22 mouse cellular contexts compared by ENCODE assay signal in the genomic region with DNA sequence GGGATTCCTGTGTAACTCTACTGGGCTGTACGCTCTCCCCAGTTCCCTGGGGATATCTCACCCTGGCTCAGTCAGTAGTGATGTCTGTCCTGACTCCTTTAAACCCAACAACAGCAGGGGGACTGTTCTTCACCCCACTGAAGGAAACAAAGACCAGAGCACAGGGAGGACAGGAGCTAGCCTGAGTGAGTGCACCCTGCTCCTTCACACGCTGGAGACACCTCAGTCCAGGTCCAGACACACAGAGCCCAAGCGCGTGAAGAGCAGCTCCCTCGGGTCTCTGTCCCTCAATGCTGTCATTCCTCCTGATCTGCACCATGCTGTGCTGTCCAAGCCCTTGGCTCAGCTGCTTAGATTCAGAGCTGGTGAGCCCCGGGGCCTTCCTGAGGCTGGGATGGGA. TPM values are rescaled to one million over a fixed set of nuclear protein-coding genes. Genes with fewer than 3 reads are reported as not detected.
DNase-seq lines count a peak whose midpoint lies in the region; ATAC-seq and TF ChIP-seq lines count a peak whose summit lies in the region.
"Had no signal": no experiment of that assay in that cellular context is flagged by ENCODE, and none has a peak within 500 bp of the region (broad histone marks: within the 10 kb centered on the region; RNA-seq: fewer than 3 reads in every experiment).

No protein-coding gene starts in this region.

- H3K4me3 ChIP-seq in embryonic facial prominence, embryonic 13.5 days, result no peak overlapping the region
- no peak overlapping the region for H3K4me3 ChIP-seq in embryonic facial prominence, embryonic 10.5 days
- H3K4me3 ChIP-seq in kidney, adult 2 months (ENCODE audit: insufficient read depth, low read depth, low read length), result no peak overlapping the region
- no peak overlapping the region for H3K4me3 ChIP-seq in kidney, embryonic 15.5 days (replicated peaks)
- H3K4me3 ChIP-seq in lung, postnatal 0 days (ENCODE audit: low read depth, low read length), result no peak overlapping the region
- H3K4me3 ChIP-seq in lung, adult 2 months (replicated peaks; ENCODE audit: extremely low read depth, low read depth, low read length), result no peak overlapping the region
- H3K4me3 ChIP-seq in limb, embryonic 15.5 days, result no peak overlapping the region
- H3K4me3 ChIP-seq: forebrain, embryonic 15.5 days; heart, embryonic 12.5 days; hindbrain, embryonic 12.5 days; limb, embryonic 13.5 days; liver, embryonic 15.5 days; midbrain, embryonic 12.5 days had no signal

- H3K9me3 ChIP-seq in embryonic facial prominence, embryonic 13.5 days, result no peaks in the 10 kb centered on the region
- no peaks in the 10 kb centered on the region for H3K9me3 ChIP-seq in embryonic facial prominence, embryonic 10.5 days
- no peaks in the 10 kb centered on the region for H3K9me3 ChIP-seq in kidney, embryonic 15.5 days (replicated peaks)
- no peaks in the 10 kb centered on the region for H3K9me3 ChIP-seq in lung, postnatal 0 days (ENCODE audit: low read length)
- H3K9me3 ChIP-seq in limb, embryonic 15.5 days, result no peaks in the 10 kb centered on the region
- H3K9me3 ChIP-seq: forebrain, embryonic 15.5 days; heart, embryonic 12.5 days; hindbrain, embryonic 12.5 days; limb, embryonic 13.5 days; liver, embryonic 15.5 days; midbrain, embryonic 12.5 days had no signal

- H3K27ac ChIP-seq in embryonic facial prominence, embryonic 13.5 days, result peak overlapping the region; percentile 51; the same call in 1 of the 2 replicates
- H3K27ac ChIP-seq in embryonic facial prominence, embryonic 10.5 days (replicated peaks), result no peak overlapping the region
- H3K27ac ChIP-seq in kidney, adult 2 months (ENCODE audit: insufficient read depth, low read depth, low read length), result 0 out of 2 replicates have a peak overlapping the region, but pooled peaks have one; percentile 0
- no peak overlapping the region for H3K27ac ChIP-seq in kidney, embryonic 15.5 days
- peak overlapping the region; percentile 48; the same call in 1 of the 2 replicates for H3K27ac ChIP-seq in lung, postnatal 0 days (ENCODE audit: low read length)
- H3K27ac ChIP-seq in limb, embryonic 15.5 days, result 0 out of 2 replicates have a peak overlapping the region, but pooled peaks have one; percentile 47
- H3K27ac ChIP-seq: forebrain, embryonic 15.5 days; hindbrain, embryonic 12.5 days; limb, embryonic 13.5 days; liver, embryonic 15.5 days; midbrain, embryonic 12.5 days had no signal

- 67% methylated on average over 6 of the region's 6 CpGs for WGBS in embryonic facial prominence, embryonic 13.5 days
- 64% methylated on average over 6 of the region's 6 CpGs for WGBS in embryonic facial prominence, embryonic 10.5 days
- WGBS in kidney, adult 2 months, result 73% methylated on average over 6 of the region's 6 CpGs
- 72% methylated on average over 6 of the region's 6 CpGs for WGBS in kidney, embryonic 15.5 days
- WGBS in lung, postnatal 0 days, result 72% methylated on average over 6 of the region's 6 CpGs
- WGBS in lung, adult 2 months, result 74% methylated on average over 6 of the region's 6 CpGs
- WGBS in limb, embryonic 15.5 days, result 68% methylated on average over 6 of the region's 6 CpGs

- peaks cover 41% of the 10 kb centered on the region for H3K4me1 ChIP-seq in embryonic facial prominence, embryonic 13.5 days
- H3K4me1 ChIP-seq in embryonic facial prominence, embryonic 10.5 days, result peaks cover 42% of the 10 kb centered on the region
- peaks cover 9% of the 10 kb centered on the region; the same call in 1 of the 2 replicates for H3K4me1 ChIP-seq in kidney, adult 2 months (ENCODE audit: control insufficient read depth, insufficient read depth, low read length)
- H3K4me1 ChIP-seq in kidney, embryonic 15.5 days, result peaks cover 47% of the 10 kb centered on the region
- H3K4me1 ChIP-seq in lung, postnatal 0 days (ENCODE audit: insufficient read depth, low read depth, low read length), result peaks cover 36% of the 10 kb centered on the region
- H3K4me1 ChIP-seq in lung, adult 2 months (ENCODE audit: control insufficient read depth, insufficient read depth, low read length), result peaks cover 38% of the 10 kb centered on the region
- H3K4me1 ChIP-seq in limb, embryonic 15.5 days, result peaks cover 41% of the 10 kb centered on the region

- no peaks in the 10 kb centered on the region for H3K27me3 ChIP-seq in embryonic facial prominence, embryonic 13.5 days
- H3K27me3 ChIP-seq in embryonic facial prominence, embryonic 10.5 days (replicated peaks; ENCODE audit: low read depth, poor library complexity, severe bottlenecking), result 0 out of 2 replicates have a peak, but pooled peaks cover 4% of the 10 kb centered on the region
- H3K27me3 ChIP-seq in kidney, adult 2 months (replicated peaks; ENCODE audit: control insufficient read depth, insufficient read depth, low read length), result no peaks in the 10 kb centered on the region
- no peaks in the 10 kb centered on the region for H3K27me3 ChIP-seq in kidney, embryonic 15.5 days
- no peaks in the 10 kb centered on the region for H3K27me3 ChIP-seq in lung, postnatal 0 days (replicated peaks; ENCODE audit: insufficient read depth, low read length)
- H3K27me3 ChIP-seq in limb, embryonic 15.5 days, result no peaks in the 10 kb centered on the region
- H3K27me3 ChIP-seq: forebrain, embryonic 15.5 days; heart, embryonic 12.5 days; hindbrain, embryonic 12.5 days; limb, embryonic 13.5 days; liver, embryonic 15.5 days; midbrain, embryonic 12.5 days had no signal

- no peak for TF ChIP-seq POLR2A in kidney, adult 2 months (IDR thresholded peaks at IDR 0.05; ENCODE audit: low read depth, low read length)
- no peak for TF ChIP-seq POLR2A in lung, adult 2 months (IDR thresholded peaks at IDR 0.05; ENCODE audit: borderline replicate concordance, extremely low read depth, low read depth, low read length)

- no peak for ATAC-seq in embryonic facial prominence, embryonic 13.5 days (ENCODE audit: insufficient number of reproducible peaks, insufficient read depth, low FRiP score, low TSS enrichment, low read depth)
- no peak for ATAC-seq in kidney, embryonic 15.5 days (replicated peaks; ENCODE audit: low FRiP score)
- ATAC-seq in lung, postnatal 0 days, result no peak
- no peak for ATAC-seq in limb, embryonic 15.5 days (ENCODE audit: insufficient number of reproducible peaks, low FRiP score, low TSS enrichment, low read depth)
- ATAC-seq: CD4-positive, CD25-positive, alpha-beta regulatory T cell, adult 4 months; forebrain, embryonic 15.5 days had no signal

- intact Hi-C loops in left cerebral cortex, postnatal 10 days (cut with DNase I), result no loop called here

- no peak overlapping the region for H3K4me2 ChIP-seq in embryonic facial prominence, embryonic 13.5 days
- no peak overlapping the region for H3K4me2 ChIP-seq in kidney, embryonic 15.5 days
- no peak overlapping the region for H3K4me2 ChIP-seq in lung, postnatal 0 days (replicated peaks; ENCODE audit: low read depth, low read length)
- no peak overlapping the region for H3K4me2 ChIP-seq in limb, embryonic 15.5 days
- H3K4me2 ChIP-seq: forebrain, embryonic 15.5 days; heart, embryonic 12.5 days; hindbrain, embryonic 12.5 days; limb, embryonic 13.5 days; liver, embryonic 15.5 days; midbrain, embryonic 12.5 days had no signal

- DNase-seq in embryonic facial prominence, embryonic 10.5 days (ENCODE audit: low spot score), result no peak
- no peak for DNase-seq in kidney, adult 2 months
- DNase-seq in lung, postnatal 0 days (ENCODE audit: low spot score), result no peak
- DNase-seq in lung, adult 2 months, result no peak
- no peak for DNase-seq in left cerebral cortex, postnatal 10 days (ENCODE audit: extremely low spot score in 1 of 2, low spot score in 2 of 2)
- DNase-seq: kidney, adult 18-20 months; layer of hippocampus, postnatal 36 days had no signal

- no peaks in the 10 kb centered on the region for H3K36me3 ChIP-seq in embryonic facial prominence, embryonic 13.5 days
- H3K36me3 ChIP-seq in embryonic facial prominence, embryonic 10.5 days (replicated peaks), result no peaks in the 10 kb centered on the region
- no peaks in the 10 kb centered on the region for H3K36me3 ChIP-seq in kidney, adult 2 months (ENCODE audit: control insufficient read depth, insufficient read depth, low read length)
- no peaks in the 10 kb centered on the region for H3K36me3 ChIP-seq in kidney, embryonic 15.5 days
- H3K36me3 ChIP-seq in lung, postnatal 0 days (ENCODE audit: insufficient read depth, low read length), result no peaks in the 10 kb centered on the region
- no peaks in the 10 kb centered on the region for H3K36me3 ChIP-seq in limb, embryonic 15.5 days
- H3K36me3 ChIP-seq: forebrain, embryonic 15.5 days; heart, embryonic 12.5 days; hindbrain, embryonic 12.5 days; limb, embryonic 13.5 days; liver, embryonic 15.5 days; midbrain, embryonic 12.5 days had no signal

- TF ChIP-seq CTCF in kidney, adult 2 months (conservative IDR thresholded peaks at IDR 0.05; ENCODE audit: insufficient read depth, insufficient read length, low read depth, low read length), result no peak
- TF ChIP-seq CTCF in lung, postnatal 0 days (IDR thresholded peaks at IDR 0.05), result no peak
- TF ChIP-seq CTCF in lung, adult 2 months (IDR thresholded peaks at IDR 0.05; ENCODE audit: insufficient read depth, low read length), result no peak

- no peak overlapping the region for H3K9ac ChIP-seq in embryonic facial prominence, embryonic 13.5 days
- H3K9ac ChIP-seq in kidney, embryonic 15.5 days, result no peak overlapping the region
- no peak overlapping the region for H3K9ac ChIP-seq in lung, postnatal 0 days (replicated peaks; ENCODE audit: low read depth)
- no peak overlapping the region for H3K9ac ChIP-seq in limb, embryonic 15.5 days
- H3K9ac ChIP-seq: forebrain, embryonic 15.5 days; heart, embryonic 12.5 days; hindbrain, embryonic 12.5 days; limb, embryonic 13.5 days; liver, embryonic 15.5 days; midbrain, embryonic 12.5 days had no signal

- no peak for TF ChIP-seq EP300 in lung, postnatal 0 days (IDR thresholded peaks at IDR 0.05)

RNA-seq across cellular contexts. Expression of a gene that starts 2.9 kb away (rescaled TPM):
- polyA plus RNA-seq in embryonic facial prominence, embryonic 13.5 days (2015; fragmentation: Nextera tagmentation; extraction: Ambion mirVana), result 1.6 and 1.7 TPM in 2 replicates
- 0.48 and 0.81 TPM in 2 replicates for polyA plus RNA-seq in embryonic facial prominence, embryonic 10.5 days (2016; fragmentation: Nextera tagmentation; extraction: Ambion mirVana)
- 17.4 and 19.4 TPM in 2 replicates for polyA plus RNA-seq in kidney, adult 2 months (2012; rRNA removed)
- 2.9 and 4.1 TPM in 2 replicates for polyA plus RNA-seq in kidney, embryonic 15.5 days (2015; fragmentation: Nextera tagmentation; extraction: Ambion mirVana)
- polyA plus RNA-seq in lung, postnatal 0 days (2015; fragmentation: Nextera tagmentation; extraction: Ambion mirVana), result 33.2 and 38.3 TPM in 2 replicates
- polyA plus RNA-seq in lung, adult 2 months (2012; rRNA removed), result 71.9 and 85.0 TPM in 2 replicates
- polyA plus RNA-seq in limb, embryonic 15.5 days (2015; fragmentation: Nextera tagmentation; extraction: Ambion mirVana), result 2.7 and 4.2 TPM in 2 replicates
- total RNA-seq in left cerebral cortex, postnatal 10 days (2021), result 1 to 10 TPM; 1.5 to 1.7 TPM

RNA-seq across cellular contexts. Expression of a gene that starts 8.3 kb away (rescaled TPM):
- 15.8 and 16.6 TPM in 2 replicates for polyA plus RNA-seq in embryonic facial prominence, embryonic 13.5 days (2015; fragmentation: Nextera tagmentation; extraction: Ambion mirVana)
- polyA plus RNA-seq in embryonic facial prominence, embryonic 10.5 days (2016; fragmentation: Nextera tagmentation; extraction: Ambion mirVana), result 7.3 and 8.4 TPM in 2 replicates
- polyA plus RNA-seq in kidney, adult 2 months (2012; rRNA removed), result 52.3 and 55.7 TPM in 2 replicates
- 18.3 and 21.2 TPM in 2 replicates for polyA plus RNA-seq in kidney, embryonic 15.5 days (2015; fragmentation: Nextera tagmentation; extraction: Ambion mirVana)
- polyA plus RNA-seq in lung, postnatal 0 days (2015; fragmentation: Nextera tagmentation; extraction: Ambion mirVana), result 40.0 and 45.5 TPM in 2 replicates
- polyA plus RNA-seq in lung, adult 2 months (2012; rRNA removed), result 169 and 180 TPM in 2 replicates
- 26.1 and 30.5 TPM in 2 replicates for polyA plus RNA-seq in limb, embryonic 15.5 days (2015; fragmentation: Nextera tagmentation; extraction: Ambion mirVana)
- 10 to 100 TPM; 15.0 to 16.3 TPM for total RNA-seq in left cerebral cortex, postnatal 10 days (2021)

RNA-seq across cellular contexts. Expression of a gene that starts 14.1 kb away (rescaled TPM):
- 258 and 278 TPM in 2 replicates for polyA plus RNA-seq in embryonic facial prominence, embryonic 13.5 days (2015; fragmentation: Nextera tagmentation; extraction: Ambion mirVana)
- 250 and 258 TPM in 2 replicates for polyA plus RNA-seq in embryonic facial prominence, embryonic 10.5 days (2016; fragmentation: Nextera tagmentation; extraction: Ambion mirVana)
- 678 and 742 TPM in 2 replicates for polyA plus RNA-seq in kidney, adult 2 months (2012; rRNA removed)
- 344 and 353 TPM in 2 replicates for polyA plus RNA-seq in kidney, embryonic 15.5 days (2015; fragmentation: Nextera tagmentation; extraction: Ambion mirVana)
- polyA plus RNA-seq in lung, postnatal 0 days (2015; fragmentation: Nextera tagmentation; extraction: Ambion mirVana), result 203 and 225 TPM in 2 replicates
- 157 and 189 TPM in 2 replicates for polyA plus RNA-seq in lung, adult 2 months (2012; rRNA removed)
- 244 and 254 TPM in 2 replicates for polyA plus RNA-seq in limb, embryonic 15.5 days (2015; fragmentation: Nextera tagmentation; extraction: Ambion mirVana)
- 100 to 1,000 TPM; 123 to 130 TPM for total RNA-seq in left cerebral cortex, postnatal 10 days (2021)

RNA-seq across cellular contexts. Expression of a gene that starts 19.8 kb away (rescaled TPM):
- 53.7 and 58.0 TPM in 2 replicates for polyA plus RNA-seq in embryonic facial prominence, embryonic 13.5 days (2015; fragmentation: Nextera tagmentation; extraction: Ambion mirVana)
- 28.0 and 28.8 TPM in 2 replicates for polyA plus RNA-seq in embryonic facial prominence, embryonic 10.5 days (2016; fragmentation: Nextera tagmentation; extraction: Ambion mirVana)
- polyA plus RNA-seq in kidney, adult 2 months (2012; rRNA removed), result 69.2 and 71.2 TPM in 2 replicates
- polyA plus RNA-seq in kidney, embryonic 15.5 days (2015; fragmentation: Nextera tagmentation; extraction: Ambion mirVana), result 43.9 and 54.6 TPM in 2 replicates
- 31.8 and 33.1 TPM in 2 replicates for polyA plus RNA-seq in lung, postnatal 0 days (2015; fragmentation: Nextera tagmentation; extraction: Ambion mirVana)
- 157 and 164 TPM in 2 replicates for polyA plus RNA-seq in lung, adult 2 months (2012; rRNA removed)
- 46.3 and 52.4 TPM in 2 replicates for polyA plus RNA-seq in limb, embryonic 15.5 days (2015; fragmentation: Nextera tagmentation; extraction: Ambion mirVana)
- total RNA-seq in left cerebral cortex, postnatal 10 days (2021), result 10 to 100 TPM; 14.2 to 22.4 TPM

RNA-seq across cellular contexts. Expression of a gene that starts 31.8 kb away (rescaled TPM):
- 0.24 TPM in 1 of 2 replicates, not detected in the other for polyA plus RNA-seq in embryonic facial prominence, embryonic 13.5 days (2015; fragmentation: Nextera tagmentation; extraction: Ambion mirVana)
- polyA plus RNA-seq in embryonic facial prominence, embryonic 10.5 days (2016; fragmentation: Nextera tagmentation; extraction: Ambion mirVana), result not detected in 2 replicates
- 4.7 and 9.2 TPM in 2 replicates for polyA plus RNA-seq in kidney, adult 2 months (2012; rRNA removed)
- 0.06 TPM in 1 of 2 replicates, not detected in the other for polyA plus RNA-seq in kidney, embryonic 15.5 days (2015; fragmentation: Nextera tagmentation; extraction: Ambion mirVana)
- polyA plus RNA-seq in lung, postnatal 0 days (2015; fragmentation: Nextera tagmentation; extraction: Ambion mirVana), result 0.04 and 0.06 TPM in 2 replicates
- 0.08 and 0.21 TPM in 2 replicates for polyA plus RNA-seq in lung, adult 2 months (2012; rRNA removed)
- polyA plus RNA-seq in limb, embryonic 15.5 days (2015; fragmentation: Nextera tagmentation; extraction: Ambion mirVana), result 3.7 and 6.7 TPM in 2 replicates
- total RNA-seq in left cerebral cortex, postnatal 10 days (2021), result not detected
- total RNA-seq: layer of hippocampus, adult 8-10 months; layer of hippocampus, postnatal 36 days had no signal
- polyA plus RNA-seq: CD4-positive, CD25-positive, alpha-beta regulatory T cell, adult 4 months; cortical plate, adult 2 months; embryonic facial prominence, embryonic 11.5 days; forebrain, embryonic 15.5 days; heart, embryonic 12.5 days; hindbrain, embryonic 12.5 days; midbrain, embryonic 12.5 days; neural tube, embryonic 11.5 days; small intestine, adult 2 months had no signal

Comparison
In these comparisons a context has a peak if more than half of its experiments do, and no peak if none do; other contexts are left out.
1. H3K27ac ChIP-seq: peak in embryonic facial prominence, embryonic 13.5 days (single experiment), kidney, adult 2 months (single experiment), lung, postnatal 0 days (single experiment) and limb, embryonic 15.5 days (single experiment); none in embryonic facial prominence, embryonic 10.5 days (single experiment) and kidney, embryonic 15.5 days (single experiment).